Mouse (Mus musculus): Measurements from ENCODE around the gene Ahcyl2. TPM values are rescaled to one million over a fixed set of nuclear protein-coding genes. Genes with fewer than 3 reads are reported as not detected.

Ahcyl2 gene
- polyA plus RNA-seq, 1 experiment, result 24.0 TPM

DNA sequence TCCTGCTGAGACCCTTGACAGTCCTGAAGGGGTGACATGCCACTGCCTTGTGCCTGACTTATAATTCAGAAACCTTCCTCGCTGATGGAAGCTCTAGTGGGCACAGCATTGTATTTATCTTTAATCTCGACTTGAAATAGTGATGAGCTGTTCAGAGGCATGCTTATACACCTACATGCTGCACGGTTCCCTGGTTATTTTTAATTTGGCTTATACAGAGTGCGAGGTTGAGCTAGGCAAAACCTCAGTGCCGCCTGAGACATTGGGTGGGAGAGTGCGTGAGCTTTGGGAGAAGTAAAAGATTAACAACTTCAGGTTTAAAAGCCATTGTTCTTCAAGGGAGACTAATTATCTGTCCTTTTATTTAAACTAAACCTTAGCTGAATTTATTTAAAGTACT lies 115.1 kb downstream of the Ahcyl2 start:
- H3K27ac ChIP-seq (ENCODE audit: insufficient read depth, low read length), result no peak overlapping the region

DNA sequence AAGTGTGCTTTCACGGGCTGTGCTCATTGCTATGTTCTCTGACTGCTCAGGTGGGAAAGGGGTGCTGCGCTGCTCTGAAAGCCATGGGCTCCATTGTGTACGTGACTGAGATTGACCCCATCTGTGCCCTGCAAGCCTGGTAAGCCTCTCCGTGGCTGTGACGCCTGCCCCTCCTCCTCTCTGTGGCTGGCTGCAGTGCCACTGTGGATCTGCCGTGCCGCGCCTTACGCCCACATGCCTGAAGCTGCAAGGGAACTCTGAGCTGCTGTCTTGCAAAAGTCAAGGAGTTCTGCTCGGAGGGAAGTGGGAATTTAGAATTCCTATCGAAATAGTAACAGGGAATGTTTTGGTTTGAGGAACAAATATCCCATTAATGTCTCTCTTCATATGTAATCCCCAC lies 123.3 kb downstream of the Ahcyl2 start:
- Histone ChIP-seq H3K4me3 (ENCODE audit: insufficient read depth, low read length) (no peak overlapping the region), H3K27ac (ENCODE audit: insufficient read depth, low read length) (no peak overlapping the region), H3K4me1 (ENCODE audit: control insufficient read depth, insufficient read depth, low read length) (no peaks in the 10 kb centered on the region)
- TF ChIP-seq POLR2A (IDR thresholded peaks at IDR 0.05; ENCODE audit: low read depth, low read length) (no peak), CTCF (IDR thresholded peaks at IDR 0.05; ENCODE audit: borderline replicate concordance, insufficient read depth, low read length) (no peak)

More for the DNA sequence above, 115.1 kb downstream of the Ahcyl2 start:
- H3K4me1 ChIP-seq (ENCODE audit: control insufficient read depth, insufficient read depth, low read length), result no peaks in the 10 kb centered on the region
- TF ChIP-seq CTCF (IDR thresholded peaks at IDR 0.05; ENCODE audit: borderline replicate concordance, insufficient read depth, low read length), result no peak
- no peak for TF ChIP-seq POLR2A (IDR thresholded peaks at IDR 0.05; ENCODE audit: low read depth, low read length)
- no peak overlapping the region for H3K4me3 ChIP-seq (ENCODE audit: insufficient read depth, low read length)

DNA sequence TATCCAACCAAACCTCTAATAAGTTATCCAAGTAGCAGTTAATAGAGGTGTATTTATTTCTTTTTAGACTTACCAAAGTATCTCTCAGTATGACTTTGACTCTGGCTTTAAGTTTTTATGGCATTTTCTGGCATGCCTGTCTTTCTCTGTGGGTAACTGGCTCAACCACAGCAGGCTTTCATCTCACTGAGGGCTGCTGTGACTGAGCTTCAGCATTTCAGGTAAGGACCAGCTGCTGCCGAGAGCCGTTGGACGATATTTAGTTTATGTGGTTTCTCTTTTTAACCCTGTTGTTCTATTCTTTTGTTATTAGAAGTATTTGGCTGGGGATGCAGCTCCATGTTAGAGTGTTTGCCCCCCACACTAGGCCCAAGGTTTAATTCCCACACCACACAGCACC lies 129.2 kb downstream of the Ahcyl2 start:
- TF ChIP-seq CTCF (IDR thresholded peaks at IDR 0.05; ENCODE audit: borderline replicate concordance, insufficient read depth, low read length) (no peak), POLR2A (IDR thresholded peaks at IDR 0.05; ENCODE audit: low read depth, low read length) (no peak)
- Histone ChIP-seq H3K27ac (ENCODE audit: insufficient read depth, low read length) (no peak overlapping the region), H3K4me3 (ENCODE audit: insufficient read depth, low read length) (no peak overlapping the region), H3K4me1 (ENCODE audit: control insufficient read depth, insufficient read depth, low read length) (no peaks in the 10 kb centered on the region)

DNA sequence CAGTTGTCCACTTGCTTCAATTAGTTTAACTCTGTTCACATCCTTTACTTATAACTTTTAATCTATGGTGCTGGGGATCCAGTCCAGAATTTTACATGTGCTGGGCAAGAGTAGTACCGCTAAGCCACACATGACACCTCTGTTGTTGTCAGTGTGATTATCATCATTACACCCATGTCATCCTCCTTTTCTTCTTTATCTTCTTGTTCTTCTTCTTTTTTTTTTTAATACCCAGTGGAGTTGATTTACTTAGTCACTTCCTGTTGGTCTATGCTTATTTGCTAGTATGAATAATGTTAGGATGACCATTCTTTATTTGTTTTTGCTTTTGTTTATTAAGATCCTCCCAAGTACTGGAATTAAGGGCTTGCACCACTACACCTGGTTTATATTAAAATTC lies 133.6 kb downstream of the Ahcyl2 start:
- TF ChIP-seq POLR2A (IDR thresholded peaks at IDR 0.05; ENCODE audit: low read depth, low read length) (no peak), CTCF (IDR thresholded peaks at IDR 0.05; ENCODE audit: borderline replicate concordance, insufficient read depth, low read length) (no peak)
- no peaks in the 10 kb centered on the region for H3K4me1 ChIP-seq (ENCODE audit: control insufficient read depth, insufficient read depth, low read length)
- no peak overlapping the region for H3K4me3 ChIP-seq (ENCODE audit: insufficient read depth, low read length)
- H3K27ac ChIP-seq (ENCODE audit: insufficient read depth, low read length), result no peak overlapping the region

DNA sequence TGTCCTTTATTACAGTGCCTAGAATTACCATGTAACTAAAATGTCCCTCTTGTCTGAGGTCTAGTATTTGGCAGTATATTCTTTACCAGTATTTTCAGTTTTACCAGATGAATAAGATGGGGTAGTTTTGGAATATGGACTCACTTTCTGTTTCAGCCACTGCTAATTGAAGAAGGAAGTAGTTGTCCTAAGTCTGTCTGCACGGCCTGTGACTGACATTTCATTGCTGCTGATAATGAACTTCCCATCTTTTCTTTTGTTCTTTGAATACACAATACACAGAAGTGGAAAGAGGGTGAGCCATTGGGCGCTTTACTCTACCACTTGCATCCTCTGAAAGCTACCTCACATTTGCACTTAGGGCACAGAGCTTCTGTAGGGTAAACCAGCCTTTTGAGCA lies 134.4 kb downstream of the Ahcyl2 start:
- TF ChIP-seq POLR2A (IDR thresholded peaks at IDR 0.05; ENCODE audit: low read depth, low read length) (no peak), CTCF (IDR thresholded peaks at IDR 0.05; ENCODE audit: borderline replicate concordance, insufficient read depth, low read length) (no peak)
- H3K27ac ChIP-seq (ENCODE audit: insufficient read depth, low read length), result no peak overlapping the region
- H3K4me1 ChIP-seq (ENCODE audit: control insufficient read depth, insufficient read depth, low read length), result no peaks in the 10 kb centered on the region
- H3K4me3 ChIP-seq (ENCODE audit: insufficient read depth, low read length), result no peak overlapping the region

DNA sequence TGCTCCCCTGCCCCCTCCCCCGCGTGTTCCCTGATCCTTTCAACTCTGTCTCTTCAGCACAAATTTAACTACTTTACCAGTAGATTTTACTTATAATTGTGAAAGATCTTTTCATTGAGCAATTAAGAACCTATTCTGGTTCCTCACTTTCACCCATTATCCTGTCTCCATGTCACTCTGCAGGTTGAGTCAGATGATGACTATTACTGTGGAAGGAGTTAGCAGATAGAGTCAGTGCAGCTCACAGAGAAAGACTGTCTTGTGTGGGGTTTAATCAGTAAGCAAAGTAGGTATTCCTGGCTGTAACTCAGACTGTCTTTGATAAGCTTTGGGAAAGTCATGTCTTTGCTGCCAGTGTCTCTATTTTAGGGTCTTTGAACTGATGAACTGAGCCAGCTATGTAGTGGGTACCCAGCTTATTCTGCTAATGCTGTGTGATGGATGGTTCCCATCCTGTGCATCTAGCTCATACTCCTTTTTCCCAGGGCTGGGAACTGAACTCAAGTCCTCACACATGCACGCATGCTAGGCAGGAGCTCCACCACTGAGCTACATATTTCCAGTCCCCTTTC lies 135.6 kb downstream of the Ahcyl2 start:
- TF ChIP-seq CTCF (IDR thresholded peaks at IDR 0.05; ENCODE audit: borderline replicate concordance, insufficient read depth, low read length) (no peak), POLR2A (IDR thresholded peaks at IDR 0.05; ENCODE audit: low read depth, low read length) (no peak)
- Histone ChIP-seq H3K4me1 (ENCODE audit: control insufficient read depth, insufficient read depth, low read length) (no peaks in the 10 kb centered on the region), H3K27ac (ENCODE audit: insufficient read depth, low read length) (no peak overlapping the region), H3K4me3 (ENCODE audit: insufficient read depth, low read length) (no peak overlapping the region)

DNA sequence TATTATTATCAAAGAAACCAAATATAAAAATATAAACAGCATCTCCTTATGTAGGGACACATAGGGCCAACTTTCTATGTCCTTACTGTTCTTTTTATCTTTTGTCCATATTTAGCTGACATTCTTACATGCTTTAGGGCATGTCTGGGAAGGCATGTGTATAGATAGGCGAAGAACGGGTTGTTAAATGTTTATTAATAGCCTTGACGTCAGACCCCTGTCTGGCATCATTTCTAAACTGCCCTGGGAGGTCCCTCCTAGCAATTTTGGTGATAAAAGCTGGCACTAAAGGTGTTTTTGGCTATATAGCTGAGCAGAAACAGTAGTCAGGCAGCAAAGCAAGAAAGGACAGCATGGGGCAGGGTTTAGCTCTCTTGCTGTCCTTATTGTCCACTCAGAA lies 136.5 kb downstream of the Ahcyl2 start:
- Histone ChIP-seq H3K27ac (ENCODE audit: insufficient read depth, low read length) (no peak overlapping the region), H3K4me3 (ENCODE audit: insufficient read depth, low read length) (no peak overlapping the region), H3K4me1 (ENCODE audit: control insufficient read depth, insufficient read depth, low read length) (no peaks in the 10 kb centered on the region)
- no peak for TF ChIP-seq CTCF (IDR thresholded peaks at IDR 0.05; ENCODE audit: borderline replicate concordance, insufficient read depth, low read length)

DNA sequence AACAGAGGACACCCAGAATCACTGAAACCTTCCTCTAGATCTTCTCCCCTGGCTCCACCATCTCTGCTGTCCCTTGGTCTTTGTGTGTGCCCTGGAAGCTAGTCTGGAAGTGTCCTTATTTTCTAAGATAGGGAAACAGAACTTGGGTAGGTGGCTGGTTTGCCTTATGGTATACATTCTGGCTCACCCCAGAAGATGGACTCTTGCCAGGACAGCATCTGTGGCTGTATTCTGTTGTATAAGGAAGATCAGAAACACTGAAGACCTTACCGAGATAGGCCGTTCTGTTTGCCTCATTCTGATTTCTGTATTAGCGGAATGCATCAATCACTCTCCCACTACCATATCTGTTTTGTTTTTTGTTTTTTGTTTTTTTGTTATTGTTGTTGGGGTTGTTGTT lies 142.8 kb downstream of the Ahcyl2 start:
- no peaks in the 10 kb centered on the region for H3K4me1 ChIP-seq (ENCODE audit: control insufficient read depth, insufficient read depth, low read length)
- H3K27ac ChIP-seq (ENCODE audit: insufficient read depth, low read length), result no peak overlapping the region
- TF ChIP-seq POLR2A (IDR thresholded peaks at IDR 0.05; ENCODE audit: low read depth, low read length), result no peak
- no peak overlapping the region for H3K4me3 ChIP-seq (ENCODE audit: insufficient read depth, low read length)

DNA sequence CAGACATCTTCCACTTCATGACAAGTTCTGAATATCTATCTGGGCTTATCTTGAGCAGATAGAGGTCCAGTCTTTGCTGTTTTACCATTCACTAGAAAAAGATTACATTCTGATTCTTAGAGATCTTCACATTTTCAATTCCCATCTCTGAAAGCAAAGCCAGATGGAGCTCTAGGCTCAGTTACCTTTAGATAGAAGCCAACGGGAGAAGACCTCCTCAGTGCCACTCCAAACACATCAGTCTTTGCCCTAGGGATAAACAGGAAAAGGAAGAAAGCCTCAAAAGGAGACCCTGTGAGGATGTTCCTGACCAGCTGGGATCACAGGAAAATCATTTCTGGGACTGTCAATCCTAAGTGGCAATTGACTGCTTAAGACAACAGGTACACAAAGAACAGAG lies 145.9 kb downstream of the Ahcyl2 start:
- Histone ChIP-seq H3K27ac (ENCODE audit: insufficient read depth, low read length) (no peak overlapping the region), H3K4me3 (ENCODE audit: insufficient read depth, low read length) (no peak overlapping the region), H3K4me1 (ENCODE audit: control insufficient read depth, insufficient read depth, low read length) (no peaks in the 10 kb centered on the region; the same call in 1 of the 2 replicates)
- no peak for TF ChIP-seq POLR2A (IDR thresholded peaks at IDR 0.05; ENCODE audit: low read depth, low read length)
- no peak for TF ChIP-seq CTCF (IDR thresholded peaks at IDR 0.05; ENCODE audit: borderline replicate concordance, insufficient read depth, low read length)

DNA sequence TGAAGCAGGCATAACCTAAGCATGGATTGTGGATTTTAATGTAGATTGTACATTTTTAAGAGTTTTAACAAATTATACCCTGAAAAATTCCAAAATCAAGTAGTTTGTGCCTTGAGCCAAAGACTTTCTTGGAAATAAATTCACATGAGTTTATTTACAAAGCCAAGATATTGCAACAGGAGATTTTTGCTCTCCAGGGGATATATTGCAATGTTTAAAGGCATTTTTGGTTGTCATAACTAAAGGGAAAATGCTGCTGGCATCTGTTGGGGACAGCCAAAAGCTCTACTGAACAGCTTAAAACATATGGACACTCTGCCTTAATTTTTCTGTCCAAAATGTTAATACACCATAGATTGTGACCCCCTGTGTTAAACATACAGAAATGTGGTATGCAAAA lies 146.3 kb downstream of the Ahcyl2 start:
- Histone ChIP-seq H3K4me1 (ENCODE audit: control insufficient read depth, insufficient read depth, low read length) (no peaks in the 10 kb centered on the region; the same call in 1 of the 2 replicates), H3K4me3 (ENCODE audit: insufficient read depth, low read length) (no peak overlapping the region), H3K27ac (ENCODE audit: insufficient read depth, low read length) (no peak overlapping the region)
- no peak for TF ChIP-seq CTCF (IDR thresholded peaks at IDR 0.05; ENCODE audit: borderline replicate concordance, insufficient read depth, low read length)
- no peak for TF ChIP-seq POLR2A (IDR thresholded peaks at IDR 0.05; ENCODE audit: low read depth, low read length)

DNA sequence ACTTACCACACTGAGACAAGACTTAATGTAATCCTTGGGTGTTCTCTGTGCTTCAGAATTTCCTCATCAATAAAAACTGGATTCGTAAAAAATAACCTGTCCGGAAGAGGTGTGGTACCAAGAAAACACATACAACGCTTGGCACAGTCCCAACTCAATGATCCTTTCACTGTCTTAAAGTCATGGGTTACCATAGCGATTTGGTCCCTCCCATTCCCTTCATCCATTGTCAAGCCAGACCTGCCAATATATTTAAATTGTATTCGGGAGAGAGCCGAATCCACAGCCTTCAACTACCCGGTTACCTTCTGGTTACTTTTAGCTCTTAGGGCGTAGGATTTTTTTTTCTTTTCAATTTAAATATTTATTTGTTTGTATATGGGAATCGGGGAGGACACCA lies 148.0 kb downstream of the Ahcyl2 start:
- Histone ChIP-seq H3K4me1 (ENCODE audit: control insufficient read depth, insufficient read depth, low read length) (no peaks in the 10 kb centered on the region; the same call in 1 of the 2 replicates), H3K27ac (ENCODE audit: insufficient read depth, low read length) (no peak overlapping the region), H3K4me3 (ENCODE audit: insufficient read depth, low read length) (no peak overlapping the region)
- TF ChIP-seq POLR2A (IDR thresholded peaks at IDR 0.05; ENCODE audit: low read depth, low read length) (no peak), CTCF (IDR thresholded peaks at IDR 0.05; ENCODE audit: borderline replicate concordance, insufficient read depth, low read length) (no peak)
